Mouse (Mus musculus) T-helper 2 cell (primary cell): ENCODE measurements around the gene Map2k2.
"Not testable (repeated sequence)": the region's sequence is repeated elsewhere in the genome, so short reads cannot be mapped to it uniquely, and the experiment has no call there.

Source experiments
- in situ Hi-C: fragments of 300-600 bp; cut with MboI, MseI; formaldehyde crosslinking; loops from one replicate; pipeline ENCODE4 v1.15.1; 2025; ENCODE audit warnings: high pct_unique_total_duplicates

Gene Map2k2

DNA sequence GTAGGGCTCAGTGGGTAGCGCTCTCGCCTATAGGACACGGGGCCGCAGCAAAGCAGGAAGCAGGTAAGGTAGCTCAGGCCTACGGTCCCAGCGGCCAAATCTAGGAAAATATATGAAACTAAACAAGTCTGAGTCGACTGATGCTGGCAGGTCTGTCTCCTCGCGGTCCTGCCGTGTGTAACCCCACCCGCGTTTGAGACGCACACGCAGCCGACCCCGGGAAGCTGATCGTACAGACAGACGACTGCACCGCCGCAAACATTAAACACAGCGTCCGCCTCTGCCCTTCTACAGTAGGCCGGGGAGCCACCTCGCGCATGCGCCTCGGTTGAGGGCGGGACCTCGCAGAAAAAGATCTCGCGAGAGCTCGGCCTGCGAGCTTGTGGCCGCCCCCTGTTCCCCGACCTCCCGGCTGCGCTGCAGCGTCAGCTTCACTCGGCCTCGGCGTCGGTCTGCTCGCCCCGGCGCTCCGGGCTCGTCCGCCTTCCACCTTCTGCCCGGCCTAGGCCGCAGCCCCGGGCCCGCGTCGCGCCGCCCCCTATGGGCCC is at the start of gene Map2k2:
Gene Map2k2 (plus strand): TSS at position 351 of the 548 bp plus-strand sequence.
- in situ Hi-C loops, result loop anchor here (5.0 kb wide), 1 partner anchor 57 kb away; no protein-coding TSS in a partner anchor

DNA sequence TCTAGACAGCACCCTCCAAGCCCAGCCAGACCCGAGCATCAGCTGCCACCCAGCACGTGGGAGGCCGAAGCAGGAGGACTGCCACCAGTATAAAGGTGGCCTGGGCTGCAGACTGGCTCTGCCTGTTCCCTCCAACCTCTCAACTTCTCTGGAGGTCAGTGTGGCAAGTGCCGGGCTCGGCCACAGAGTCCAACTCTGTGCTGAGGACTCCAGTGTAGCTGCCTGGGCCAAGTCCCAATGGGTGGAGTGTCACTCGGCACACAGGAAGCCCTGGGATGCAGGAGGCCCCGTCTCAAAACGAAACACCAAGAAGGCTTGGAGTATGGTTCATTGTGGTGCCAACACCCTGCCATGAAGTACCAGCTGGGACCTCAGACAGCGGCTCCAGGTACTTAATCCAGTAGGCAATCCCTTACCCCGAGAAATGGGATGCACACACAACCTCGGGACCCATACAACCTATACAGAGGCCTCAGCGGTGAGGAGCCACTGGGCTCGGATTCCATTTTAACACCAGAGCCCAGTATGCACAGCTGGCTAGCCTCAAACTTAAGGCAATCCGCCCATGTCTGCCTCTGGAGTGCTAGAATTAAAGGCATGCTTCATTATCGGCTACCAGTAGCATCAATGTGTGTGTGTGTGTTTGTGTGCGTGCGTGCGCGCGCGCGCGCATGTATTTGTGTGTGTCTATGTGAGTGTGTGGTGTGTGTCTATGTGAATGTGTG is 48.1 kb upstream of the Map2k2 start:
- in situ Hi-C loops, result loop anchor here (10.0 kb wide), 1 partner anchor 287 kb away; the partner anchor contains the start of gene Gipc3

DNA sequence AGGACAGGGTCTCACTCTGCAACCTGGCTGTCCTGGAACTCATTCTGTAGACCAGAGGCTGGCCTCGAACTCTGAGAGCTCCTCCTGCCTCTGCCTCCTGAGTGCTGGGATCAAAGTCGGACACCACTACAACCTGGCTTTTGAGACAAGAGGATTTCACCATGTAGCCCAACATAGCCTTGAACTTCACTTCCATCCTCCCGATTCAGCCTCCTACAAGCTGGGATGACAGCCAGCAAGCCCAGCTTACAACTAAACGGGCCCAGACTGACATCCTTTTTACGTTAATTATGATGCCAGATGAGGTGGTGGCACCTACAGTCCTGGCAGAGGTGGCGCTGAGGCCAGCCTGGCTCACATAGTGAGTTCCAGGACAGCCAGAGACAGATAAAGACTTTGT is 46.8 kb upstream of the Map2k2 start:
- in situ Hi-C loops, result loop anchor here (10.0 kb wide), 1 partner anchor 286 kb away; the partner anchor contains the start of gene Gipc3

DNA sequence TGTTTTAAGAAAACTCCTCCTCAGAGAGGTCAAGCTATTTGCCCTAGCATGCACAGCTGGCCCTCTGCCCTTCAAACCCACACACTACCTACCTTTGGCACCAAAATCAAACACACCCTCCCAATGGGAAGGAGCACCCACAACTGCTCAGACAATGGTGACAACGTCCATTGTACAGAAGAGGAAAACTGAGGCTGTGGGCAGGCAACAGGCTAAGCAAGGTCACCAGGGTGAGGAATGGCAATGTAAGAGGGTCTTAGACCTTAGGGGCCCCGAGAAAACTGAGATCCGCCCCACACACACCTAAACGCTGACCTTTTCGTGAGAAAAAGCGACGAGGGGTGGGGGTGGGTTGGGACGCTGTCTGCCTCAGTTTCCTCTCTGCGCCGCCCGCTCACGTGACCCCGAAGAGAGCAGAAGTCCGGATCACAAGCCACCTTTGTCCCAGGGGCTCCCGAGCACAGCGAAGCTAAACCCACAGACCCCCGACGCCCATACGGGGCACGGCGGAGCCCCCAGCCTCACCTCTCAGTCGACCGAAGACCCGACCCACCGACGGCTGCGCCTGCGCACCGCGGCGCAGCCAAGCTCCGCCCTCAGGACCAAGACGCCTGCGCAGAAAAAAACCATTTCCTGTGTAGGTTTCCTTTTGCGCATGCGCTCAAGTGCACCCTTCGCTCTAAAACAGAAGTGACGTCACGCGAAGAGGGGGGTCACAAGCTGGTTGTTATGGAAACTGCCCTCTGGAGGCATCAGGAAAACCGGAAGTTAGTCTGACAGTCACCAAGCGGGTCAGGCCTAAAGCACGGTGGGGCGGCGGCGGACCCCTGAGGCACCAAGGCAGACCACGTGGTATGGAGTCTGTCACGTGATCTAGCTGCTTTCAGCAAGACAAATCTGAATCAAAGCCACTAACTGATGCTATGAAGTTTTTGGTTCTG is 45.8 kb upstream of the Map2k2 start, which contains the start of gene Sgta:
Gene Sgta (minus strand): TSS at position 579 of the 941 bp plus-strand sequence.
- in situ Hi-C loops, result loop anchor here (10.0 kb wide), 1 partner anchor 285 kb away; the partner anchor contains the start of gene Gipc3

DNA sequence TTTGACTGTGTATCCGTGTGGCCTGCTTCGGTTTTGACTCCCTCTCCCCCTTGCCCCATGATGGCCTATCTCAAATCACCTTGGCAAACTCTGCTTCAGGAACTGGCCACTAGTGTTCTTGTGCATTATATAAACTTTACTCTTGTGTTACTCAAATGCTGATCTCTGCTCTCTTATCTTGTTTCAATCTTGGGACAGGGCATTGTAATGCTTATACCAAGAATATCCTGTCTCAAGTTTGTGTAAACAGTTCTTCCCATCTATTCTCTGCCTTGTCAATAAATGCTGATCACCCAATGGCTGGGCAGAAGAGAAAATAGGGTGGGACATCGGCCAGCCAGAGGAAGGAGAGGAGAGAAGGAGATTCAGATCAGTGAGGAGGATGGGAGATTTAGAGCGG is 43.0 kb upstream of the Map2k2 start:
- in situ Hi-C loops, result no loop called here

DNA sequence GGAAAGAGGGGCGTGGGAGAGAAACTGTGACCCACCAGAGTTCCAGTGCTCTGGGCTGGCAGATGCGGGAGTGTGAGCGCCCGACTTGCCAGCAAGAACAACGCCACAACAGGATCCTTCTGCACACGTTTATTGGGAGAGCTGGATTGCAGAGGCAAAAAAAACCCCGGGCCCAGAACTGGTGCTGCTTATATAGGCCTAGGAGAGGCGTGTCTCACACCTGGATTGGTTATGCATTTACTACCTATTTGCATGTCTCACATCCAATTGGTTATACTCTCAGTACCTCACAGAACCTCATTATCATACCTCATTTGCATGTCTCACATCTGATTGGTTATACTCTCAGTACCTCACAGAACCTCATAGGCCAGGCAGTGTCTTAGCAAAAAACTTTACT is 41.2 kb upstream of the Map2k2 start:
- in situ Hi-C loops, result not testable (repeated sequence)

DNA sequence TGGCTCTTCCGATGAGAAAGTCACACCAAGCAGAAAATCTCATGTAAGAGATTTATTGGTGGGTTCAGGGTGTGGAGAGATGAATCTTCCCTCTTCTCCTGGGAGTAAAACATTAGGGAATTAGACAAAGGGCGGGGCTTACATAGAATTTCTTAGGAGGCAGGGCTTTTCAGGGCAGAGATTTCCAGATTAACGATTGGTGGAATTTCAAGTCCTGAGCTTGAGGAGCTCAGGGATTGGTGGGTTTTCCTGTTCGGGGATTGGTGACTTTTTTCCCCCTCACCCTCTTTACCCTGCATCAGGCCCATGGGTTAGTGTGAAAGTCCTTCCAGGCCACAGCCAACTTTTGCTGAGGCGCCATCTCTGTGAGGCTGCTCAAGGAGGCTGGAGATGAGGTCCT is 37.0 kb upstream of the Map2k2 start:
- in situ Hi-C loops, result no loop called here

DNA sequence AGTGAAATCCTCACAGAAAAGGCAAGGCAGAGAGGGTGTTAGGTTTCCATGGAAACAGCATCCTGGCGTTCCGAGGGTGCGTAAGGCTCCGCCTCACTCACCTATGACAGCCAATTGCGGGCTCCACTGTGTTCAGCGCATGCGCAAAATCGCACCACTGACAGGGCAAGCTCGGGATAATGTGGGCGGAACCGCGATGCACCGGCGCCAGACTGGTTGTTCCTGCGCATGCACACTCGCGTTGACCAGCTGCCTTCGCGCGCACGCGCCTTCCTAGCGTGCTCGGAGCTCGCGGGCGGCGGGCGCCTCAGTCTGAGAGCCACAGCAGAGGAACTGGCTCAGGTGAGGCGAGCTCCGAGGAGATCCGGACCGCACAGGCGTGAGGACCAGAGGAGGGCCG is 35.9 kb upstream of the Map2k2 start, which contains the start of gene Thop1:
Gene Thop1 (plus strand): TSS at position 200 of the 400 bp plus-strand sequence.
- in situ Hi-C loops, result no loop called here

DNA sequence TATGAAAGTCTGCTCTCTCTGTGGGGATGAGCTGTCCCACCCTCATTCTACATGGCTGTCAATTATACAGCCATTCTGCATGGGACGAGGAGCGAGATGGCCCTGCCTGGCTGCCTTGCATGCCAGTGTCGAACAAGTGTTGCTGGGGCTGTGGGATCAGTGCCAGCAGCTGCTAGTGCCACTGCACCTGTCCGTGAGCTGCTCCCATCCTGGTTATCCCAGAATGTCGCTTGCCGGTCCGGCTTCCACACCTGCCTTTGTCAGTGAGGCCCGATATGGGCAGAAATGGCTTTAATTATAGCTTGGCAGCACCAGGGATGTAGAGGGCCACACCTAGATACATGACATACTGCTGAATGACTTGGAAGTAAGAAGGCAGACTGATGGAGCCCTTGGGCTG is 33.4 kb upstream of the Map2k2 start:
- in situ Hi-C loops, result no loop called here

DNA sequence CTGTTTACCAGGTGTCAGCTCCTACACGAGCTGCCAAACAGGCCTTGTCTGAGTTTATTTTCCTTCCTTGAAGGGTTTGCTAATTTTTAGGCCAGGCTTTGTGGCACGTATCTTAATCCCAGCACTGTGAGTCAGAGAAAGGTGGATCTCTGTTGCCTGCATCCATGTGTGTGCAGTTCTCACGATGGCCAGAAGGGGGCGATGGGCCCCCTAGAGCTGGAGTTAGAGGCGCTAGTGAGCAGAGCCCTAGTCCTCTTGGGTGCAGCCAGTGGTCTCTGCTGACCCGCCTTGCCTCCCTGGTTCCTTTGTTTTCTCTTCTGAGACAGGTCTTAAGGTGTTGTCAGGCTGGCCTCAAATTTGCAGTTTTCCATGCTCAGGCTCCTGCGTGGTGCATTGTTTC is 32.3 kb upstream of the Map2k2 start:
- in situ Hi-C loops, result no loop called here

DNA sequence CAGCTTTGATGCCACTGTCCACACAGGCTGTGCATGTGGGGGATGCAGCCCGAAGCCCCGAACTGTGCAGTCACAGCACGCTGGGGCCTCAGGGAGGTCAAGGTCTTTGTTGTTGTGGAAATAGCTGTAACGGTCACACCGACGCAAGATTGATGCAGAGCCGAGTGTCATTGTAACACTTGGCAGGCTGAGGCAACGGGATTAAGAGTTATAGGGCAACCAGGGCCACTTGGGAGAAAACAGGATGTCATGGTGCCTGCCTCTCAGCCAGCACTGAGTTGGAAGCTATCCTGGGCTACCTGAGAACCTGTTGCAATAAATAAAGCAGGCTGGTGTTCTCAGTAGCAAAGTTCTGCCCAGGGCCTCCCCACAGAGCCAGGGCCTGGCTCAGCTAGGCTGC is 30.0 kb upstream of the Map2k2 start:
- in situ Hi-C loops, result no loop called here

DNA sequence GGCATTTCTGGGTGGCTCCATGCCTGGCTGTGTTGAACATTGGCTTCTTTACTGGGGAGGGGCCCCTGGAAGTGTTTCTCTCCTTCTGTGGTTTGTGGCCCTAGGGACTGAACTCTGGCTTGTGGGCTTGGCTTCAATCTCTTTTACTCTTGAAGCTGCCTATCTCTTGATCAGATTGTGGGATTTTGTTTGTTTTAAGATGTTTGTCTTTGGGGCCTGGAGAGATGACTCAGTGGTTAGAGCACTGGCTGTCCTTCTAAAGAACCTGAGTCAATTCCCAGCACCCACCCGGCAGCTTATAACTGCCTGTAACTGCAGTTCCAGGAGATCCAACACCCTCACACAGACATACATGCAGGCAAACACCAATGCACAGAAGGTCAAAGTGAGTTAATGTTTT is 29.4 kb upstream of the Map2k2 start:
- in situ Hi-C loops, result no loop called here

DNA sequence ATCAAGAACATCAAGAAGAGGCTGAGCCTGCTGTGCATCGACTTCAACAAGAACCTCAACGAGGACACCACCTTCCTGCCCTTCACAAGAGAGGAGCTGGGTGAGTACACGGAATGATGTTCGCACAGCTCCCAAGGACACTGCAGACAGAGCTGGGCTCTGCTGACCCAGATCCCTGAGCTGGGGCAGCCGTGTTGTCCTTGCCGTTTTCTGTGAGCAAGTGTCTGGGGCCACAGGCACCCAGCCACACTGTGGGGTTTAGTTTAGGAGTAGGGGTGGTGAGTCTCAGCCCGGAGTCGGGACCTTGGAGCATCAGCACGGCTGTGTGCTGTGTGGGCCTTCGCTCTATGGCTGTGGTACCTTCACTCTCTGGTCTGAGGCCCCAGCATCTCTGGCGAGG is 27.8 kb upstream of the Map2k2 start:
- in situ Hi-C loops, result no loop called here

DNA sequence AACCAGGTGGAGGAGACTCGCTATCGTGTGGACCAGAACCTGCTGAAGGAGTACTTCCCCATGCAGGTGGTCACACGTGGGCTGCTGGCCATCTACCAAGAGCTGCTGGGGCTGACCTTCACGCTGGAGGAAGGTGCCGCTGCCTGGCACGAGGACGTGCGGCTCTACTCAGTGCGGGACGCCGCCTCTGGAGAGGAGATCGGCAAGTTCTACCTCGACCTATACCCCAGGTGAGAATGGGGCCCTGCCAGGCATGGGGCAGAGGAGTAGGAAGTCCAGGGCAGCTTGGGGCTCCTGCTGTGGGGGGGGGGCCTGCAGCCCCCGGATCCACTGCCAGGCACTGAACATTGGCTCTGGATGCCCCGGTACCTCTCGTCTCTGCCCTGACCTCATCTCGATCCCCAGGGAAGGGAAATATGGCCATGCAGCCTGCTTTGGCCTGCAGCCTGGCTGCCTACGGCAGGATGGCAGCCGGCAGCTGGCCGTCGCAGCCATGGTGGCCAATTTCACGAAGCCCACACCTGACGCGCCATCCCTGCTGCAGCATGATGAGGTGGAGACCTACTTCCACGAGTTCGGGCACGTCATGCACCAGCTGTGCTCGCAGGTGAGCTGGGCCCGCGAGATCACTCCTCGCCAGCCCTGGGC is 25.6 kb upstream of the Map2k2 start:
- in situ Hi-C loops, result loop anchor here (10.0 kb wide), 1 partner anchor 55 kb away; the partner anchor contains the start of gene Diras1

DNA sequence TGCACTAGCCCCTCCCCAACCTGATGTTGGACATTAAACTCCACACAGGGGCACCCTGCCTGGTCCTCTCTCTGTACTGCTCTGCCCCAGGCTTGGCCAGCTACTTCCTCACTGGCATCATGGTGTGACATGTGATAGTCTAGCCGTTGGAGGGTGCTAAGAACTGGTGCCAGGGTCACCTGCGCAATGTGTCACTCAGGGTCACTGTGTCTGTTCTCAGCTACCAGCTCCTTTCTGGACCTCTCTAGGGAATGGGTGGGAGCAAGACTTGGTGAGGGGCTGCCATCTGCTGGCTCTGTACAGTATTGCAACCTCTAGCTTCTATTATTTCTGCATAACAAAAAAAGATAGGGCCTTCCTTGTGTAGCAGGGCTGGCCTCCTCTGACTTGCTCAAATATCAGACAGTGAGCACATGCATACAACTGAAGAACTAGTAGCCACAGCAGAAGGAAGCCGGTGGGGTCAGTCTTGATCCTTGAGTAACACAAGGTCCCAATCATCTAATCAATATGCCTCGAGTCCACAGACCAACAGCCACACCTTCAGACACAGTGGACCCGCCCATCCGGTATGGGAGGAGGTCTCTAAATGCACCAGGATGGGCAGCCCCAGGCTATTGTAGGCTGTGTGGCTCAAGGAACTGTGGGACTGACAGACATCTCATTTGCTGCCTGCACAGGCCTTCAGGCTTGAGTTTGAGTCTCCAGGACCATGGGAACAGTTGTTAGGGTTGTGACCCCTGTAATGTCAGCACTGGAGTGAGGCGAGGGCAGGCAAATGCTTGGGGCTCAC is 23.4 kb upstream of the Map2k2 start:
- in situ Hi-C loops, result loop anchor here (10.0 kb wide), 1 partner anchor 58 kb away; the partner anchor contains the start of gene Diras1

DNA sequence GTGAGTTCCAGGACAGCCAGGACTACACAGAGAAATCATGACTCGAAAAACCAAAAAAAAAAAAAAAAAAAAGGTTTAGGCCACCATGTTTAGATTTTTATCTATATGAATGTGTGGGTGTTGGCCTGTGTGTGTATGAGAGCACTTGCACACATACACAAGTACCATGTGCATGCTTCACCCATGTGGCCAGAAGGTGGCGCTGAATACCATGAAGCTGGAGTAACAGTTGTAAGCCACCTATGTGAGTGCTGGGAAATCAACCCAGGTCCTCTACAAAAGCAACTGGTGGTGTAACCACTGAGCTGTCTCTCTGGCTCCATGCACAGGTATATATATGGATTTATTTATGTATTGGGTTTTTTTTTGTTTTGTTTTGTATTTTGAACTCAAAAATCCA is 18.7 kb upstream of the Map2k2 start:
- in situ Hi-C loops, result loop anchor here (10.0 kb wide), 1 partner anchor 62 kb away; the partner anchor contains the start of gene Diras1

DNA sequence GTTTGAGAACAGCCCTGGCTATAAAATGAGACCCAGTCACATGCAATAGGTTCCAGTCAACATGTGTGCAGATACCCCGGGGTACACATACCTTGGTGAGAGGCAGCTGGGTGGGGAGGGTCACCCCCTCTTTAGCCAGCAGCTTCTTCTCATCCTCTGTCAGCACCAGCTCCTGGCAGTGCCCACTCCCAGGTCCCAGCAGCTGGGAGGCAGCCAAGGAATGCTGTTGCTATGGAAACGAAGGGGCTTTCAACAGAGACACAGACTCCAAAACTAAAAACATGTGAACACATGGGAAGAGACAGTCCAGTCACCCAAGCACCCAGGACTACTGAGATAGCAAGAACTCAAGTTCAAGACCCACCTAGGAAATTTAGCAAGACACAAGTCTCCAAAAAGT is 16.5 kb upstream of the Map2k2 start:
- in situ Hi-C loops, result loop anchor here (10.0 kb wide), 1 partner anchor 64 kb away; the partner anchor contains the start of gene Diras1

DNA sequence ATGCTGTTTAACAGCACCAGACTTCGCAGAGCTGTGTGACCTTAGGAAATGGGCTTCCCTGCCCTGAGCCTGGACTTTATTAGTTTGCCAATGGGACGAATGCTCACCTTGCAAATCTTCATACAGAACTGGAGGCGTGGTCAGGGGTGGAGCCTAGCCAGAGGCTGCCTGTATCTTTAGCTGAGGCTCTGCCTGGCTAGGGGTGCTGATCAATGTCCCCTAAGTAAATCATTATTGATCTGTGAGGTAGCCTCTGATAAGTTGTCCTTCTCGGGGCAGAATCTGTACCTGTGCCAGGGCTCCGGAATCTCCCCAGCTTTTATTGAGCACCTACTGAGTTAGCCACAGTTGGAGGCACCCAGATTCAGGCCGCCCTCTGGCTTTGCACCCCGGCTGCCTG is 15.1 kb upstream of the Map2k2 start:
- in situ Hi-C loops, result no loop called here

DNA sequence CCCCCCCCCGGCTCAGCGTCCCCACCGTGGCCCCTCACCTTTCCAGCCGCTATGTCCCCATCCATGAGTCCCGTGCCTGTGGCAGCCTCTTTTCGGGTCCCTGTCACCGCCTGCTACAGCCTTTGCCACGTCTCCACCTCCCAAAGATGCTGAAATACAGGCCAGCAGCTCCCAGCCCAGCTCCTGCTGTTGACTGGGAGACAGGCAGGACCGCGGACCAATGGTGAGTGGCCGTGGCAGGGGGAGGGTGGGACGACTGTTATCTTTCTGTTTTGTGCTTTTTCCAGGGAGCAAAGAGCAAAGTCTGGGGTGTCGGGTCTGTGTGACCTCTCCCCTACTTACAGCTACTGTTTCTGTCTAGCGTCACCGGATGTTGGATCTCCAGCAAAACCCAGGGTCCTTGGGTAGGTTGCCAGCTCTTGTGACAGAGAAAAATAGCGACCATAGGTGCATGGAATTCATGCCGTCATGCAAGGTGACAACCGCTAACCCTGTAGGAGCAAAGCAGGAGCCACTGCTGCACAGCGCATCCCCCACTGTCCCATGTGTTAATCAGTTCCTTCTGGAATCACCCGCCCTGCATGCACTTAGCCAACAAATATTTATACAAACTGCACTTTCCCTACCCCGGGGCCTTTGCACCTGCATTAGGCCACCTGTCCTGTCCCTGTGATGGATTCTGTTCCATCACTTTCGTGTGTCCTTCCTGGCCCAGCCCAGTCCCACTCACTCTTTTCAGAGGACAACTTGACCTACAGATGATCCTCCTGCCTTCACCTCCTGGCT is 13.1 kb upstream of the Map2k2 start:
- in situ Hi-C loops, result no loop called here
